Mouse (Mus musculus): ENCODE measurements around the gene Sap30bp. TPM values are rescaled to one million over a fixed set of nuclear protein-coding genes. Genes with fewer than 3 reads are reported as not detected.

Gene Sap30bp
- total and polyA plus RNA-seq, 2 experiments from 2014 or later = 17.9 to 19.0 TPM

- ATAC-seq (ENCODE audit: insufficient read depth, low read depth) = peak; percentile 6
Measured at GRCm38 (mm10) chr11:116004186-116004823, 71.2 kb downstream of the Sap30bp start.

GRCm38 (mm10) chr11:116004840-116005700 is 72.0 kb downstream of the Sap30bp start:
- peak; percentile 60 for TF ChIP-seq CTCF (IDR thresholded peaks at IDR 0.05; ENCODE audit: low read depth)
- no peak for TF ChIP-seq EP300 (IDR thresholded peaks at IDR 0.05; ENCODE audit: low read depth)
- Histone ChIP-seq H3K27ac (ENCODE audit: low read depth) (peak overlapping the region; percentile 63), H3K4me3 (ENCODE audit: low read depth, low read length) (peak overlapping the region; percentile 41), H3K9me3 (replicated peaks; ENCODE audit: control insufficient read depth, low read length) (no peaks in the 10 kb centered on the region), H3K4me1 (ENCODE audit: control insufficient read depth, insufficient read depth) (0 out of 2 replicates have a peak, but pooled peaks cover 11% of the 10 kb centered on the region), H3K36me3 (replicated peaks; ENCODE audit: control insufficient read depth, insufficient read depth, low read length) (peaks cover 18% of the 10 kb centered on the region), H3K9ac (replicated peaks; ENCODE audit: low read depth, low read length) (peak overlapping the region; percentile 46), H3K4me2 (ENCODE audit: low read depth, low read length) (peak overlapping the region; percentile 73), H3K27me3 (ENCODE audit: control insufficient read depth, insufficient read depth, low read length) (peaks cover 5% of the 10 kb centered on the region; the same call in 1 of the 2 replicates)
- 5% methylated on average over 51 of the region's 54 CpGs for WGBS
- DNase-seq (ENCODE audit: low spot score) = peak; percentile 81
- peak; percentile 79 for ATAC-seq (ENCODE audit: insufficient read depth, low read depth)

More at GRCm38 (mm10) chr11:116004186-116004823, 71.2 kb downstream of the Sap30bp start:
- Histone ChIP-seq H3K4me1 (ENCODE audit: control insufficient read depth, insufficient read depth) (0 out of 2 replicates have a peak, but pooled peaks cover 11% of the 10 kb centered on the region), H3K9ac (replicated peaks; ENCODE audit: low read depth, low read length) (peak overlapping the region; percentile 46; the same call in 1 of the 2 replicates), H3K4me3 (ENCODE audit: low read depth, low read length) (peak overlapping the region; percentile 41), H3K4me2 (ENCODE audit: low read depth, low read length) (peak overlapping the region; percentile 73), H3K27me3 (ENCODE audit: control insufficient read depth, insufficient read depth, low read length) (peaks cover 8% of the 10 kb centered on the region; the same call in 1 of the 2 replicates), H3K27ac (ENCODE audit: low read depth) (peak overlapping the region; percentile 63), H3K36me3 (replicated peaks; ENCODE audit: control insufficient read depth, insufficient read depth, low read length) (peaks cover 11% of the 10 kb centered on the region), H3K9me3 (replicated peaks; ENCODE audit: control insufficient read depth, low read length) (no peaks in the 10 kb centered on the region)
- DNase-seq (ENCODE audit: low spot score) = peak; percentile 32
- TF ChIP-seq CTCF (IDR thresholded peaks at IDR 0.05; ENCODE audit: low read depth) (no peak), EP300 (IDR thresholded peaks at IDR 0.05; ENCODE audit: low read depth) (peak; percentile 58; the same call in 1 of the 2 replicates)
- WGBS = 25% methylated on average over 8 of the region's 8 CpGs

GRCm38 (mm10) chr11:116005701-116006419 is 72.8 kb downstream of the Sap30bp start:
- WGBS = 80% methylated on average over 9 of the region's 9 CpGs
- peaks cover 22% of the 10 kb centered on the region for H3K36me3 ChIP-seq (replicated peaks; ENCODE audit: control insufficient read depth, insufficient read depth, low read length)
- peak overlapping the region; percentile 41; the same call in 1 of the 2 replicates for H3K4me3 ChIP-seq (ENCODE audit: low read depth, low read length)
- DNase-seq (ENCODE audit: low spot score) (no peak), ATAC-seq (ENCODE audit: insufficient read depth, low read depth) (no peak)
- H3K4me1 ChIP-seq (ENCODE audit: control insufficient read depth, insufficient read depth) = 0 out of 2 replicates have a peak, but pooled peaks cover 11% of the 10 kb centered on the region
- H3K27ac ChIP-seq (ENCODE audit: low read depth) = peak overlapping the region; percentile 63; the same call in 1 of the 2 replicates
- peak overlapping the region; percentile 73 for H3K4me2 ChIP-seq (ENCODE audit: low read depth, low read length)
- no peaks in the 10 kb centered on the region for H3K27me3 ChIP-seq (ENCODE audit: control insufficient read depth, insufficient read depth, low read length)
- H3K9ac ChIP-seq (replicated peaks; ENCODE audit: low read depth, low read length) = no peak overlapping the region
- no peaks in the 10 kb centered on the region for H3K9me3 ChIP-seq (replicated peaks; ENCODE audit: control insufficient read depth, low read length)
- no peak for TF ChIP-seq EP300 (IDR thresholded peaks at IDR 0.05; ENCODE audit: low read depth)
- no peak for TF ChIP-seq CTCF (IDR thresholded peaks at IDR 0.05; ENCODE audit: low read depth)

- Histone ChIP-seq H3K36me3 (replicated peaks; ENCODE audit: control insufficient read depth, insufficient read depth, low read length) (peaks cover 22% of the 10 kb centered on the region), H3K4me1 (ENCODE audit: control insufficient read depth, insufficient read depth) (peaks cover 19% of the 10 kb centered on the region), H3K27me3 (ENCODE audit: control insufficient read depth, insufficient read depth, low read length) (no peaks in the 10 kb centered on the region), H3K9ac (replicated peaks; ENCODE audit: low read depth, low read length) (no peak overlapping the region), H3K4me3 (ENCODE audit: low read depth, low read length) (no peak overlapping the region), H3K9me3 (replicated peaks; ENCODE audit: control insufficient read depth, low read length) (no peaks in the 10 kb centered on the region), H3K27ac (ENCODE audit: low read depth) (no peak overlapping the region), H3K4me2 (ENCODE audit: low read depth, low read length) (no peak overlapping the region)
- 88% methylated on average over 27 of the region's 28 CpGs for WGBS
- DNase-seq (ENCODE audit: low spot score) (no peak), ATAC-seq (ENCODE audit: insufficient read depth, low read depth) (no peak)
- TF ChIP-seq EP300 (IDR thresholded peaks at IDR 0.05; ENCODE audit: low read depth) (no peak), CTCF (IDR thresholded peaks at IDR 0.05; ENCODE audit: low read depth) (no peak)
Measured at GRCm38 (mm10) chr11:116007095-116007850, 74.2 kb downstream of the Sap30bp start.

All from heart, postnatal 0 days (tissue).